Mouse (Mus musculus) kidney, postnatal 0 days (tissue): ENCODE data around the gene Wdr83os. TPM values are rescaled to one million over a fixed set of nuclear protein-coding genes. Genes with fewer than 3 reads are reported as not detected.

Experiments used
- ATAC-seq: fragments of 200-750 bp; cut with Nextera tagmentation; replicated peaks from 2 replicates; pipeline ENCODE4 v1.8.0; 2017; ENCODE audit warnings: low read depth, moderate number of reproducible peaks, moderate TSS enrichment, moderate library complexity; ENCODE audit not compliant: low FRiP score
- DNase-seq: peaks from one replicate; pipeline ENCODE4 v3.0.0-alpha.2; 2016; ENCODE audit warnings: low spot score
- H3K27ac ChIP-seq: fragments of 300-500 bp; sonication (generic); 2 replicates; pipeline ENCODE4 v1.5.1; 2014; ENCODE audit warnings: mild to moderate bottlenecking
- H3K27me3 ChIP-seq: fragments of 300-500 bp; sonication (generic); 2 replicates; pipeline ENCODE4 v1.6.1; 2014; ENCODE audit warnings: low read length, mixed read lengths; ENCODE audit not compliant: insufficient read depth
- H3K36me3 ChIP-seq: fragments of 300-500 bp; sonication (generic); 2 replicates; pipeline ENCODE4 v1.6.1; 2014; ENCODE audit warnings: low read length, mixed read lengths; ENCODE audit not compliant: insufficient read depth
- H3K4me1 ChIP-seq: fragments of 300-500 bp; sonication (generic); replicated peaks from 2 replicates; pipeline ENCODE4 v1.6.1; 2014; ENCODE audit warnings: antibody characterized with exemption, low read length, mixed read lengths; ENCODE audit not compliant: insufficient read depth
- H3K4me2 ChIP-seq: fragments of 300-500 bp; sonication (generic); 2 replicates; pipeline ENCODE4 v1.6.1; 2014; ENCODE audit warnings: mild to moderate bottlenecking, low read length, moderate library complexity, mixed read lengths
- H3K4me3 ChIP-seq: fragments of 300-500 bp; sonication (generic); replicated peaks from 2 replicates; pipeline ENCODE4 v1.5.1; 2014; ENCODE audit warnings: low read depth, low read length
- H3K9ac ChIP-seq: fragments of 300-500 bp; sonication (generic); 2 replicates; pipeline ENCODE4 v1.6.1; 2014; ENCODE audit warnings: low read depth, low read length
- H3K9me3 ChIP-seq: fragments of 300-500 bp; sonication (generic); replicated peaks from 2 replicates; pipeline ENCODE4 v1.6.1; 2016; ENCODE audit warnings: low read length, inconsistent platforms, mixed read lengths
- CTCF ChIP-seq: IDR thresholded peaks from 2 replicates; pipeline ENCODE4 v1.5.1; 2016; ENCODE audit warnings: antibody characterized with exemption, low read depth, mild to moderate bottlenecking, moderate library complexity
- WGBS: fragments of 180-500 bp; shearing (Covaris S2); extraction: QIAGEN DNeasy Blood & Tissue Kit; methylation state at CpG from one replicate; pipeline ENCODE4 v1.1.7; 2014; 5-methylcytosine and 5-hydroxymethylcytosine counted together
- polyA plus RNA-seq: library from polyadenylated mRNA; unstranded; fragments of >200 nt; fragmentation: Nextera tagmentation; extraction: Ambion mirVana; gene quantifications from 2 replicates; pipeline ENCODE4 v1.2.1, GENCODE M21; 2015

The Wdr83os gene
- polyA plus RNA-seq, 1 experiment from 2014 or later, result 152 TPM

DNA sequence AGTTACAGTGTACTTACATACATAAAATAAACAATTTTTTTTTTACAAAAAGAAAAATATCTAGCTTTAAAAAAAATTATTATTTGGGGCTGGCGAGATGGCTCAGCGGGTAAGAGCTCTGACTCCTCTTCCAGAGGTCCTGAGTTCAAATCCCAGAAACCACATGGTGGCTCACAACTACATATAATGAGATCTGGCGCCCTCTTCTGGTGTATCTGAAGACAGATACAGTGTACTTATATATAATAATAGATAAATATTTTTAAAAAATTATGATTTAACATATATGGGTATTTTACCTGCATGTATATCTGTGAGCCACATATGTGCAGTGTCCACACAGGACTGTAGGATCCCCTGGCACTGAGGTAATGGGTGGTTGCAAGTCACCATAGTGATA is 5.7 kb downstream of the Wdr83os start:
- DNase-seq (peak; percentile 15), ATAC-seq (no peak)
- Histone ChIP-seq H3K9me3 (no peaks in the 10 kb centered on the region), H3K4me1 (no peaks in the 10 kb centered on the region; the same call in 1 of the 2 replicates), H3K27ac (no peak overlapping the region), H3K36me3 (peaks cover 25% of the 10 kb centered on the region), H3K4me2 (no peak overlapping the region), H3K9ac (no peak overlapping the region), H3K27me3 (no peaks in the 10 kb centered on the region), H3K4me3 (no peak overlapping the region)
- 84% methylated on average over 3 of the region's 3 CpGs for WGBS
- TF ChIP-seq CTCF, result peak; percentile 45

DNA sequence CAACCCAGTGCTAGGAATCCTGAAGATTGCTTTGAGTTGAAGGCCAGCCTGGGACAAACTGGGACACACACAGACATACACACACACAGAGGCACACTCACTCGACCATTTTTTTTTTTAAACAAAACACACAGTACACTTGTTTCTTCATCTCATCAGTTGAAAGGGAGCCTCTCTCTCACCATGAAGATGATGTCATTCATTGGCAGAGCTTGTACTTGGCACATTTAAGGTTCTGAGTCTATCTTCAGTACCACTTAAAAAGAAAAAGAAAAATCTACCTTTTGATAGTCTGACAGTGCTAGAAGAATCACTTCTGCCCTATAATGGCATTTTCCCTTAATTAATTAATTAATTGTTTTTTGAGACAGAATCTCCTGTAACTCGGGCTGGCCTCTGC is 8.2 kb downstream of the Wdr83os start:
- Histone ChIP-seq H3K9ac (no peak overlapping the region), H3K4me2 (no peak overlapping the region), H3K36me3 (peaks cover 34% of the 10 kb centered on the region), H3K9me3 (no peaks in the 10 kb centered on the region), H3K27me3 (no peaks in the 10 kb centered on the region), H3K4me3 (no peak overlapping the region), H3K4me1 (no peaks in the 10 kb centered on the region; the same call in 1 of the 2 replicates), H3K27ac (no peak overlapping the region)
- ATAC-seq, result no peak
- 90% methylated on average over 2 of the region's 2 CpGs for WGBS
- no peak for TF ChIP-seq CTCF
- no peak for DNase-seq

DNA sequence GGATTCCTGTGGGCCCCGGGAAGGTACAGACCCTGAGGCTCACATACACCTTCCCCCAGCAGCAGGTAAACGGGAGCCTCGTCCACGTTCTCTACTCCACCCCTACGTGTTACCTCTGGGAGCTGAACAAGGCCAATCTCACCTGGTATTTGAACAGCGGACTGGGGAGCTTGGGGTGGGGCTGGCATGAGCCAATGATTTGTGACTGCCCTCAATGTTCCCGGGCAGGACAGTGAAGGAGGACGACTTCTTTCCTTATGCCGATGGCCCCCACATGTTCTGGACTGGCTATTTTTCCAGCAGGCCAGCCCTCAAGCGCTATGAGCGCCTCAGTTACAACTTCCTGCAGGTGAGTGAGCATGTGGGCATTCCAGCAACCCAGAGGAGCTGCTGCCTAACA is 10.3 kb downstream of the Wdr83os start:
- no peak overlapping the region for H3K9ac ChIP-seq
- no peak for ATAC-seq
- H3K4me3 ChIP-seq, result no peak overlapping the region
- no peak overlapping the region for H3K4me2 ChIP-seq
- TF ChIP-seq CTCF, result no peak
- peaks cover 43% of the 10 kb centered on the region; the same call in 1 of the 2 replicates for H3K36me3 ChIP-seq
- H3K4me1 ChIP-seq, result no peaks in the 10 kb centered on the region
- H3K9me3 ChIP-seq, result no peaks in the 10 kb centered on the region
- no peak for DNase-seq
- no peak overlapping the region for H3K27ac ChIP-seq
- WGBS, result 89% methylated on average over 11 of the region's 11 CpGs
- H3K27me3 ChIP-seq, result no peaks in the 10 kb centered on the region

DNA sequence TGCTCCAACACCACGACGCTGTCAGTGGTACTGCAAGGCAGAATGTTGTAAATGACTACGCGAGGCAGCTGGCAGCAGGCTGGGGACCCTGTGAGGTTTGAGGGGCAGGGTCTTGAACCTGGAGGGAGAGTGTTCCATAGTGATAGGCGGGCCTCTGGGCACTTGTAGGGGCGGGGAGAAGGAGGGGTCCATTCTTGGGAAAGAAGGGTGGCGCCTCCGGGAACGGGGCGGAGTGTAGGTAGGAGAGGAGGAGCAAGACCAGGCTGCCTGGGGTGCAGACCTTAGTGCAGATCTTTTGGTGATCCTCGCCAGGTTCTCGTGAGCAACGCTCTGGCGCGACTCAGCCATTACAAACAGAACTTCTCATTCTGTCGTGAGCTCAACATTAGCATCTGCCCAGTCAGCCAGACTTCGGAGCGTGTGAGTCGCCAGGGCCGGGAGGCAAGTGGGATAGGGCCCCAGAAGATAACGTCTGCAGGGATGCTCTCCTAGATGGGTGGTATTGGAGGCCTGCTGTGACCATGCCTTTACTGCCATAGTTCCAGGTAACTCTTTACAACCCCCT is 11.1 kb downstream of the Wdr83os start:
- ATAC-seq, result no peak
- no peaks in the 10 kb centered on the region for H3K4me1 ChIP-seq
- H3K9me3 ChIP-seq, result no peaks in the 10 kb centered on the region
- no peak overlapping the region for H3K27ac ChIP-seq
- no peak for TF ChIP-seq CTCF
- peaks cover 47% of the 10 kb centered on the region for H3K36me3 ChIP-seq
- H3K27me3 ChIP-seq, result no peaks in the 10 kb centered on the region
- DNase-seq, result no peak
- H3K4me2 ChIP-seq, result no peak overlapping the region
- no peak overlapping the region for H3K4me3 ChIP-seq
- WGBS, result 47% methylated on average over 21 of the region's 21 CpGs
- no peak overlapping the region for H3K9ac ChIP-seq

DNA sequence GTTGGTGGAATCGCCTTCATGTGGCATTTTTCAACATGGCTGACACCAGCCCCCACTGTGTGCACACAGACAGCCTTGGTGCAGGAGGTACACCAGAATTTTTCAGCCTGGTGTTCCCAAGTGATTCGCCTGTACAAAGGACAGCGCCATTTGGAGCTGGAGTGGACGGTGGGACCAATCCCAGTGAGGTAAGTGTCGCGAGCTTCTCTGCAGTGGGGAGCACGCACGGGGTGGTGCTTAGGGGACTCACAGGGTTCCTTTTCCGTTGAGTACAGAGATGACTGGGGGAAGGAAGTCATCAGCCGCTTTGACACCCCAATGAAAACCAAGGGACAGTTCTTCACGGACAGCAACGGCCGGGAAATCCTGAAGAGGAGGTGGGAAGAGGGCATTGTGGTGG is 14.5 kb downstream of the Wdr83os start:
- Histone ChIP-seq H3K9me3 (no peaks in the 10 kb centered on the region), H3K27ac (no peak overlapping the region), H3K4me3 (no peak overlapping the region), H3K4me1 (no peaks in the 10 kb centered on the region), H3K9ac (no peak overlapping the region), H3K4me2 (no peak overlapping the region), H3K36me3 (peaks cover 43% of the 10 kb centered on the region), H3K27me3 (no peaks in the 10 kb centered on the region)
- 92% methylated on average over 13 of the region's 13 CpGs for WGBS
- TF ChIP-seq CTCF, result no peak
- ATAC-seq (no peak), DNase-seq (no peak)

DNA sequence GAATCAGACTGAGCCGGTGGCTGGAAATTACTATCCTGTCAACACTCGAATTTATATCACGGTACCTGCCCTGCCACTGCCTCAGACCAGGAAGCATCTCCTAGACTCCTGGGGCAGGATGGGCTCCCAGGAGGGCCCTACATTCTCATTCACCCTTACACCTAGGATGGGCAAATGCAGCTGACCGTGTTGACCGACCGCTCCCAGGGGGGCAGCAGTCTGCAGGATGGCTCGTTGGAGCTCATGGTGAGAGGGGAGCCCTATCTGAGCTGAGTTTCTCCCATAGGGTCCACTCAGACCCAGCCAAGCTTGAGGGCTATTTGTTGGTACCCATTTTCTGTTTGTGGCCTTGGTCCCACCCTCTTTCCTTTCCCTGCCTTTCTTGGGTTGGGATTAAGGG is 15.0 kb downstream of the Wdr83os start:
- H3K9me3 ChIP-seq, result no peaks in the 10 kb centered on the region
- no peaks in the 10 kb centered on the region for H3K4me1 ChIP-seq
- H3K27me3 ChIP-seq, result no peaks in the 10 kb centered on the region
- H3K4me3 ChIP-seq, result no peak overlapping the region
- DNase-seq, result no peak
- no peak overlapping the region for H3K27ac ChIP-seq
- ATAC-seq, result no peak
- H3K9ac ChIP-seq, result no peak overlapping the region
- WGBS, result 89% methylated on average over 7 of the region's 7 CpGs
- peaks cover 43% of the 10 kb centered on the region for H3K36me3 ChIP-seq
- no peak for TF ChIP-seq CTCF
- H3K4me2 ChIP-seq, result no peak overlapping the region

DNA sequence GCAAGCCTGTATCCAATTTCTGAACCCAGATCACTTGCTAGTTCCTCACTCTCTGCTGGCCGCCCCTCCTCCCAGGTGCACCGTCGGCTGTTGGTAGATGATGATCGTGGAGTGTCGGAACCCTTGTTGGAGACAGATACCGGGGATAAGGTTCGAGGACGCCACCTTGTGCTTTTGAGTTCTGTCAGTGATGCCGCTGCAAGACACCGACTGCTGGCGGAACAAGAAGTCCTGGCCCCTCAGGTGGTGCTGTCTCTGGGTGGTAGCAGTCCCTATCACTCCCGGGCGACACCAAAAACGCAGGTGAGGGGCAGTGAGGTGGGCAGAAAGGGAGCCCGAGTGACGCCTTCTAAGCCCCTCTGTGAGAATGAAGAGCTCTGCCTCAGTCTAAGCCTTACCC is 15.7 kb downstream of the Wdr83os start:
- 85% methylated on average over 16 of the region's 16 CpGs for WGBS
- ATAC-seq (no peak), DNase-seq (no peak)
- peaks cover 43% of the 10 kb centered on the region for H3K36me3 ChIP-seq
- H3K4me3 ChIP-seq, result no peak overlapping the region
- no peak overlapping the region for H3K4me2 ChIP-seq
- no peak for TF ChIP-seq CTCF
- H3K9ac ChIP-seq, result no peak overlapping the region
- H3K27ac ChIP-seq, result no peak overlapping the region
- no peaks in the 10 kb centered on the region for H3K27me3 ChIP-seq
- no peaks in the 10 kb centered on the region for H3K9me3 ChIP-seq
- no peaks in the 10 kb centered on the region for H3K4me1 ChIP-seq
